Mouse (Mus musculus) thymus, postnatal 4 days (tissue): Measurements from ENCODE around the gene Gm17622.

ENCODE experiments used
- DNase-seq: peaks from one replicate; pipeline ENCODE4 v3.0.0; 2021

Gene Gm17622

DNA sequence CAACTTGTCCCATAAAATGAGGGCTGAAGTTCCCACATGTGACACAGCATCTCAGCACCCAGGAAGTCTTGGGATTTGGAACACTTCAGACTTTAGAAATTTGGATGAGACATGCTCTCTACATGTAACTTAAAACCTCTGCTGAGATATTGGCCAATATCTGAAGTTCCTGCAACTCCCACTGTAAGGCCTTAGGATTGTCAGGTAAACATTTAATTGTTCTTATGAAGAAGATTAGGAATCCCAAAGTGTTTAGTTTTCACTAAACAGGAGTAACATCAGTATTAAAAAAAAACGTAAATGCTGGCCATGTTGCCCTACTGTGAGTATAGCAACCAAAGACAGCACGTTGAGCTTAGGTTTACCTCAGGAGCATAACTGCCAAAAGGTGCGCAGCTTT, at the start of gene Gm17622:
TSS of gene Gm17622 (plus strand) at position 301 of the 400 bp plus-strand sequence.
- no peak for DNase-seq

DNA sequence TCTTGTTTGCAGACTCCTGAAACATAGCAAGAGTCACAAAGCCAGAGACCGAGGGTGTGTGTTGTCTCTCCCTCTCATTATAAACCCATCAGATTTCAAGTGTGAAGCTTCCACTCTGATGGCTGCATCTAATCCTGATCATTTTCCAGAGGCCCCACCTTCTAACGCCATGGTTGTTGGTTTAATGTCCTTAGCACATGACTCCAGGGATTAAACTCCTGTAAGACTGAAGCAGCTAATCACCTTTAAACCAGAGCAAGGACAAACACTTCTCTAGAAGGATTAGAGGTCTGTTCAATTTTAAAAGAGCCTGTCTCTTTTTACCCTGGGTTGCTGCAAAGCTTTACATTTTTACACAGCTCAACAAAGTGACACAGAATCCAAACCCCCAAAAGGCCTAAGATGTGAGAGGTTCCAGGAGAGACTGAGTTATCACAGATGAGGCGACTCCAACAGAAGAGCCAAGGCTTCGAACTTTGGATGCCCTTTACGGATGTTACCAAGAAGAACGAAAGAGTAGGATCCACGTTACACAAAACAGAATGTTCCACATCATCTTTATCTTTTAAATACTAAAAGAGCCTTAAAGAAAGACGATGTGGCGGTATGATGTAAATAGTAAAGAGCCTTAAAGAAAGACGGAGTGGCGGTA, 40.2 kb upstream of the Gm17622 start:
- DNase-seq: no peak

DNA sequence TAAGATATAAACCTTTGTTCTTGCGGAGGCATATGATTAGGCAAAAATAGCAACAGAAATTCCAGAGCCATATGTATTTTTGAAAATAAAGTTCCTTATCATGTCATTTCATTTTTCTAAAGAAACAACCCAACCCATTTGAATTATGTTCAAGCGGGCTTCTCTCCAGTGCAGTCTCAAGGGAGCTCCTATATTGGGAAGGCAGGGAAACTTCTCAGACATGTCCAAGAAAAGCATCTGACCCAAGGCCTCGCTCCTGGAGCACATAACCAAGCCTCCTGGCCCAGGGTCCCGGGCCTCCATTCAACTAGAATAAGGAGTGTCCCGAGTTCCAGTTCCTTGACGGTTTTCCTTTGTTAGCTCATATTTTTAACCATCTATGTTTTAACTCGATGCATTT, 39.7 kb upstream of the Gm17622 start:
- DNase-seq: no peak

DNA sequence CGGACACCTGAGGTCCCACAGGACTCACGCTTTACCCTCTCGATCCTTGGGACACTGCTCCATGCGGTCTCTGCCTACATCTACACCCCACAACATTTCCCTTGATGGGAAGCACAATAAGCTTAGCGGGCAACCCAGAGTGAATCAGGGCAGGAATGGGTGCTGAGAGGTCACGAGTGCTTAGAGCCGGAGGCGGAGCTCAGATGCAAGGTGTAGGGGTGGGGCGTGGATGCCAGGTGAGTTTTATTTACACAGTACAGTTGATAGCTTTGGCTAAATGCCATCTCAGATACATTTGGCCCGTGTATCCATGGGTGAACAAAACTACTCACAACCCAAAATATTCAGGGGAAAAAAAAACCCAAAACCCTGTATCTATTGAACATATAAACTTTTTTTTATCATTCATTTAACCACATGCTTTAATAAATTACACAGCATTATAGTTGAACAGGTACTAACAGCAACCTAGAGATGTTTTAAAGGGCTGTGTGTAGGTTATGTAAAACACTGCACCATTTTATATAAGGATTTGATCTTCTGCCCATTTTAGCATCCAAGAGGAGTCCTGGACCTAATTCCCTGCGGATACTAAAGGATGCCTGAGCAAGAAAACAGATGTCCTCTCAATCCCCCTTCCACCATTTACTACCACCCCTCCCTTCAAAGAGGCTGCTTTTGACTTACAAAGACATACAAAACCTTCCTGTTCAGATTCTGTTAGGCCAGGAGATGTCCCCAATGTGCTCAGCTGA, 39.0 kb upstream of the Gm17622 start:
- no peak for DNase-seq

DNA sequence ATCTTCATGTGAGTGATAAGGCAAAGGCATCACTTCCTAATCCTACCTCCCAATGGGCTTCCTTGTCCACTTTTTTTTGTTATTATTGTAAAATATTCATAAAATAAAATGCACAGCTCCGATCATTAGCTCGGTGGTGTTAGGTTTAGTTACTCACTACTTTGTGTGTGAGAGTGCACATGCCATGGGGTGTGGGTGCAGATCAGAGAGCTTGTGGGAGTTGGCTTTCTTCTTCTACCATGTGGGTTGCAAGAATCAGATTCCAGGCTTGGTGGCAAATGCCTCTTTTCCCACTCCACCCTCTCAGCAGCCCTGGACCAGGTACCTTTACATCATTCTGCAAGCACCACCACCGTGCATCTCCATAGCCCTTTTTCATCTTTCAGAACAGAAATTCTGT, 37.9 kb upstream of the Gm17622 start:
- no peak for DNase-seq

DNA sequence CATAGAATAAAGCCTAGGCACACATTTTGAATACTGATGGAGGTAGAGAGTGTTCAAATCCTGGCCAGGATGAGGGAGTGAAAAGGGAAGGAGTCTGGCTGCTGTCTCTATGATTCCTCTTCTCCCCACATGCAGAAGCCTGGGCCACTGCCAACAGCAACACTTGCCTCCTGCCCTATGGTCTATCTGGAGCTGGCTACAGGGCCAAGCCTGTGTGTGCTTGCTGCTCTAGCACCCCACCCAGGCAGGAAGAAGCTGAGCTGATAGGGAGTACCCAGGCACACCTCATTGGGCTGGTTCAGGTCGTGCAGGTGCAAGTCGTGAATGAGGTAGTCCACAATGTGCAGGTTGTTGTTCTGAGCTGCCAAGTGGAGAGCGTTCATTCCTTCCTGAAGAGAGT, 36.2 kb upstream of the Gm17622 start:
- DNase-seq: no peak

DNA sequence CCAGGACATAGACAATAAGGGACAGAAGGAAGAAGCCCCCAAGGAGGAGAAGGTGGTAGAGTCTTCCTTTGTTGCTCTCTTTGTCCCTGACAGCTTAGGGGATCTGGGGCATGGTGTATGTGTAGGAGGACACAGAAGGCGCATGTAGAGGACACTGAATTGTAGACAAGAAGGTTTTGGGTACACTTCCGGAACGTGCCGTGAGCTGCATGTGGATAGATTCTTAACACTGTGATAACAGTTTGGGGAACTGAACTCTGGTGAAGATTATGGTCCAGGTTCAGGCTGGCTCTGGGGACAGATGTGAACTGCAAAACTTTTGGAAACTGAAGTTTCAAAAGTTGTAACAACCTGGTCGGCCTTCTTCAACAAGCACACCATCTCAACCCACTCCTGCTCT, 33.0 kb upstream of the Gm17622 start:
- no peak for DNase-seq

DNA sequence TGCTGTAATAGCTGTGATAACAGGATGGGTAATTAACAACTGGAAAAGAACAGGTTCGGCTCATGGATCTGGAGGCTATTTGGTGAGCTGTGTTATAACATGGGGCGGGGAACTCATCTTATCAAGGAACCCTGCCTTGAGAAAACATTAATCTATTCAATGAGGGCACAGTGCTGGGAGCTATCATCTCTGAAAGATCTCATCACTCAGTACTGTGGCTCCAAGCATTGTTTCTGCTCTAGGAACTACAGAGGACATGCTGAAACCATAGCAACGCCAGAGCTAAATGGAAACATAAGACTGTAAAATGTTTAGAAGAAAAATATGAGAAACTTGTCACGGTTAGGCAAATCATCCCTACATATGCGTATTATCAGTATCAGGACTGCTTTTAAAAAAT, 32.5 kb upstream of the Gm17622 start:
- no peak for DNase-seq

DNA sequence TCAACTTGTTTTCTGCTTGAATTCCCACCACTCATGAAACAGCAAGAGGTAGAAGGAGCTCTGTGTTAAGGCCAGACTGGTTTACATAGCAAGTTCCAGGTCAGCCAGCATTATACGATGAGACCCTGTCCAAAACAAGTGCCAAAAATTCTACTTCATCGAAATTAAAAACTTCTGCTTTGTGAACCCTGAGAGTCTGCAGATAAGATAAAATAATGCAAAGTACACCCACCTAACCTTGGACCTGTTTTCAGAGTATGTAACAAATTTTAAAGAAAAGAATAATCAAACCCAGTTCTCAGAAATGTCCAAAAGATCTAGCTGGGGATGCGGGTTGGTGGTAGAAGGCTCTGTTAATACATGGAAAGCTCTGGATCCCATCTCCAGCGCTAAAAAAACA, 31.9 kb upstream of the Gm17622 start:
- no peak for DNase-seq

DNA sequence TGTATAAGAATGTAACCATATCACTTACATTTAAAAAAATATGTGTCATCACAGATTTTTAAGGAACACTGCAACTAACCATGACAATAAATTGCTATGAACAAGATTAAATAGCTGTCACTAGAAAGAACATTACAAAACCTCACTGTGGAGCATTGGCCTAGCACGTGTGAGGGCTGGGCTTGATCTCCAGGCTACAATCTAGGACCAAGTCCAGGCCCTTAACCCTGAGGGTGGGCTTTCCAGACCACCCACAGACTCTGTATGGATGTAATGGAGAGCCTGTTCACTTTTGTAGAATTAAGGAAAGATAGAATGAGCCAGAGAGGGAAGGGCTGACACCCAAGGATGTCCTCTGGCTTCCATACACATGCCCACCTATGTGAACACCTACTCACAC, 27.9 kb upstream of the Gm17622 start:
- no peak for DNase-seq

DNA sequence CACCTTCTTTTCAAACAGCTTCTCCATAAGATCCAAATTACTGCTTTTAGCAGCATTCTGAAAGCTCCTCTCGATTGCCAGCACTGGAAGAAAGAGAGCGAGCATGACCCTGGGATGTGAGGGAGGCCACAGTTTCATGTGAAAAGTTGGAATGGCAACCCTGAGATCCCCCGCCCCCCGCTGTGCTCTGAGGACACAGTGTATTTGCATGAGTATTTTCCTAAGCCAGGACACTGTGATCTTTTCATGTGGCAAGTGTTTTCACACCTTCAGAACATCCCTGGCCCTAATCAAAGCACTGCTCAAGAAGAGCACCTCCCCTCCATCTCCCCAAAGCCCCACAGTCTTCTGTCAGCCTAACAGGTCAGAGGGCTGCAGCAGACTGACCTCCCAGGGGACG, 25.2 kb upstream of the Gm17622 start:
- DNase-seq: no peak

DNA sequence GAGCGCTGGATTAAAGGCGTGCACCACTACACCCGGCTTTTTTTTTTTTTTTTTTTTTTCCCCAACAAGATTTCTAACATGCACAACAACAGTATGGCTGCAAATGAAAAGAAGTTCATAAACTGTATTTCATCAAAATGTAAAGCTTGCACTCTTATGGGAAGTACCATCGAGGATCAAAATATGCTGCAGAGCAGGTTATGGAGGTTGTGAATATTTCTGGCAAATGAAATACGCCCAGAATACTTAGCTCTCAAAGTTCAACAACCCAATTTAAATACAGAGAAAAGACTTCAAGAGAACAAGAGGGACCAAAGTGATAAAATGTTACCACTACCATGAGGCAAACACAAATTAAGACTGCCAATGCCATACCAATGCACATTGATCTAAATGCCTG, 21.9 kb upstream of the Gm17622 start:
- no peak for DNase-seq

DNA sequence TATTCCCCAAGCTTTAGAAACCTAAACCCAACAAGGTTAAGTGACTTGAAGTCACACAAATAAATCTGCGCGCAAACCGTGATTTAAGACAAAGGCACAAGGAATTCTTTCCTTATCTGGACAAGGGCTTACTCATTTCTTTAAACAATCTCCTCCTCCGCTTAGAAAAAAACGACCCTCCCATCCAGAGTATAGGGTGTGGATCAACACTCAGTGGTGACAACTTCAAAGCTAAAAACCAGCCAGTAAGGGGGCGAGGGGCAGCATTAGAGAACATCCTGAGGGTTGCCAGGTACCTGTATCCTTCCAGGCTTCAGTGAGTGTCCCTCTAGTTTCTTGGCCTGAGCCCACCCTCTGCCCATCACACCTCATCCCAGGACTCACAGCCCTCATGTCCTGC, 20.0 kb upstream of the Gm17622 start:
- no peak for DNase-seq

DNA sequence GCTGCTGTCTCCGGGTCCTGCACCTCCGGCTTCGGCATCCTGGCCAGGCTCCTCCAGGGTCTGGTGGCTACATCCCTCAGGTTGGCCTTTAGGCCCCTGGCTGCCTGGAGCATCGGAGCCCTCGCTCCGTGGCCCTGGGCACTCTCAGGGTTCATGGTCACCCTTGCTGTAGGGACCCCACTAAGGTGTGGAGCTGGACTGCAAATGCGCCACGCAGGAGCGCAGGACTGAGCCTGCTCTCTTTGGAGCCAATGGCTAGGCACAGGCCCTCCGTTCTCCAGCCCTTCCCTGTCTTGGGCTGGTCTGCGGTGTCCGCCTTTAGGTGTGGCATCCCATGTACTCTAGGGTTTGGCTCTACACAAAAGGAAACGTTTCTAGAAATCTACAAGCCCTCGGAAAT, 19.6 kb upstream of the Gm17622 start, which contains the start of gene Ankdd1b:
TSS of gene Ankdd1b (minus strand) at position 242 of the 400 bp plus-strand sequence.
- no peak for DNase-seq

DNA sequence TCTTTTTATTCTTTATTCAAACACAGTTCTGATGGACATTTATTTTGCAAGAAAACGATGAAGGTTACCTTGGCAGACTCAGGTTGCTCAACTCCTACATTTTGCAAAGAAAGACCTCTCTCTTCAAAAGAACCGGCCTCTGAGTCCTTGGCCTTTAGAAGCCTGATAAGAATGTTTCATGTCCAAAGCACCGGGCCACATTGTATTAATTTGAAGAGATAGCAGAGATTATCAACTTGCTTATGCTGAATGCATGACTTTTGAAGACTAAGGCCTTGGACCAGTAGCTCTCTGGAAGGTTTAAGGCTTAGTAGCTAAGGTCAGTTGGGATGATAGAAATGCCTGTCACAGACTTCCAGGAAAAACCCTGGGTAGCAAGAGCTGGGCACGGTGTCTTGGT, 13.3 kb upstream of the Gm17622 start:
- no peak for DNase-seq

DNA sequence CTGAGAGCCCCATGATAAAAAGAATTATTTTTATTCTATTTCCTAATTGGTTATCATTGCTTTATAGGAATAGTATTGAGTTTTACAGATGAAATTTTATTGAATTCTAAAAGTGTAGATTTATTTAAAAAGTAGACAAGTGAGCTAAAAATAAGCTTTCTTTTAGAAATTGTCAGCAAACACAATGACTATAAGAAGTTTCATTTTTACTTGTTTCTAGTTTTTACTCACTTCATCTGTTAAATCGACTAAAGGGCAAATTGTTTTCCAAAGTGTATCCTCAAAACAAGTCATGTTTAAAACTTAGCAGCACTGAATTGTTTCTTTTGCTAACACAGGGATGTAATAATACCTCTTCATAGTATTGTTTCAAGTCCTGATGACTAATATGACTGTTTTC, 11.5 kb upstream of the Gm17622 start:
- DNase-seq: no peak

DNA sequence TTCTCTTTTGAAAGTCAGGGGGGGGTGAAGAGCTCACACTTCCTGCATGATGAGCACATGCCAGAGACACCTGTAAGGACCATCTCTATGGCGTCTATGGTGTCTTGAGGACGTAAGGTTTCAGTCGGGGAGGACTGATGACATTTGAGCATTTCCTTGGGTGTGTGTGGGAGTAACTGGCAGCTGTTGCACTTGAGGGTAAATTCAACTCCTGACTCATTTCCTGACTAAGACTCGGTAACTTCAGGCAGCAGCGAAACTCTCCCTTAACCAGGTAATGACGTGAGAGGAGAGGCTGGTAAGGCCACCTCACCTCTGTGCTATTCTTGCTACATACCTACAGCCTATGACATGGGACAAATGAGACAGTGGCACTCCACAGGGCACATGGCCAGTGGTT, 3.3 kb upstream of the Gm17622 start:
- no peak for DNase-seq

DNA sequence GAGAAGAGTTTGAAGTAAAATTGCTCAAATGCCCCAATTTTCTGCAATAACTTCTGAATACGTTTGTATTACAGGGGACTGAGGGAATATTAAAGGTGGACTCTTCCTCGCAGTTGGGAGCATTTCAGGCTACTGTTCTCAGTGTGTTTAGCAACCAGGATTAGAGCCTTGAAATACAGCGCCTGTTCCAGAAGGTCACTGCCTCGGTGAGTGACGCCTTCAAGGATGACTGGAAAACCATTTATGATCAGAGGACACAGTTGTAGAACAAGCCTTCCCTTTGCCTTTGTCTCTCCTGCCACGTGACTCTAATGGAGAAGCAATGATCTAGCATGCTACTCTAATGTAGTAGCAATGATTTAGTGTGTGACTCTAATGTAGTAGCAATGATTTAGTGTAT, 2.6 kb upstream of the Gm17622 start:
- DNase-seq: no peak

DNA sequence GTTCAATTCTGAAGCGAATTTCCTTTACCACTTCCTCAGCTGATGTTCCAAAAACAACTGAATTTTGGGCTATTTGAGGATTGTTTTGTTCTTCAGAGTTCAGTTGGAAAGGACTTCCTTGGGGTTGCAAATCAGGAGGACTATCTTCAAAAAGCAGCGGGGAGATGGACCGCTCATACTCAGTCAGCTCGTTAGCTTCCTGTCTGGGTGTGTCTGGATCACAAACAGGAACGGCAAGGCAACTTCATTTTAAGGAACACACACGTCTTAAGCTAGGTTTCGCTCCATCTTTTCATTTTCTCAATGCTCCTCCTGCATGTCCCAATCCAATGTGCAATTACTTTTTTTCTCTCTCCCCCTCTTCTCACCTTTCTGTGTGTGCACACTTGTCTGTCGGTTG, 6.1 kb downstream of the Gm17622 start:
- no peak for DNase-seq

DNA sequence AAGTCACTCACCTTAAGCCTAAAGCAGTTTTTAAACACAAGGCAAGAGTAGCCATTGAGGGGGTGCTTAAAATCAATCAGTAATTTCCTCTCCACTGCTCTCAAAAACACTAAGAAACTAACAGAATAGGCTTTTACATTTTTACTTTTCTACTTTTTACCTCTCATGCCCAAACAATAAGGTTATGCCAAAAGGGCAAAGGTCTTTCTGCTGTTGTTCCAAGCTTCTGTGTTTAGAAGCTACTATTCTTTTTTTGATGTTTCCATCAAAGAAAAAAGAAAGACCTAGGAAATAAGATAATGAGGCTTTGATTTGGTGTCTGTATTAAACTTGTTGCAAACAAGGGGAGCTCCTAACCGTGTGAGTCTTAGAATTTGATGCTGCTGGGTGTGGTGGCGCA, 9.4 kb downstream of the Gm17622 start:
- no peak for DNase-seq

DNA sequence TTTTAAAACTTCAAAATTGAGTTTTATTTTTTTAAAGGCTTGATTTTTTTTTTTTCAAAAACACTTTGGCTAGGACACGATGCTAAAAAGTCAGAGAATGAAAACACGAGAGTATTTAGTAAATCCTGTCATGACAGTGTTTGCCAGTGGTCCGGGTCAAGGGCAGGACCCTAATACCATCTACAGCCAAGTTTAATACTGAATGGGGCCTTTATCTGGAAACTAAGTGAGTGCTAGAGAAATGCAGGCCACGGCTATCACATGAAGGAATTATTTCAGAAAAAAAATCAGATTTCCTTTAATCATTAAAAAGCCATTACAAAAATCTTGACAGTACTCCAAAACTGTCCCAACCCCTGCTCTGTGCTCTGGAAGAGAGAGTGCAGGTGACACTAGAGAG, 15.1 kb downstream of the Gm17622 start:
- DNase-seq: no peak

DNA sequence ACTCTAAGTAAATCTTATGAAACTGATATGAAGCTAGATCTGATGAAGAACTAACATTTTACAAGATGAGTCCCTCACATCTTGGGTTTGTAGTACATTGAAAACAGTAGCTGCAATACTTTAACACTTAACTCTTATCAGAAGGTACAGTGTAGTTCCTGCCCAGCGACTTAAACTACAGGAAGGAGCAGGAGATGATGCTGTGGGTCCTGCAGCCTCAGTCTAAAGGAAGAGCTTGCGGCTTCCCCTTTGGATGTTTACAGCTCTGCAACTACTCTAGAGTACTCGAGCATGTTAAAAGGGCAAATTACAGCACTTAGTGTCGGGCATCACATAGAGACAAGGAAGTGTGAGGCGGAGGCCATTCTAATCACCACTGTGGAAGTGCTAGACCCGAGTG, 15.8 kb downstream of the Gm17622 start:
- DNase-seq: no peak

DNA sequence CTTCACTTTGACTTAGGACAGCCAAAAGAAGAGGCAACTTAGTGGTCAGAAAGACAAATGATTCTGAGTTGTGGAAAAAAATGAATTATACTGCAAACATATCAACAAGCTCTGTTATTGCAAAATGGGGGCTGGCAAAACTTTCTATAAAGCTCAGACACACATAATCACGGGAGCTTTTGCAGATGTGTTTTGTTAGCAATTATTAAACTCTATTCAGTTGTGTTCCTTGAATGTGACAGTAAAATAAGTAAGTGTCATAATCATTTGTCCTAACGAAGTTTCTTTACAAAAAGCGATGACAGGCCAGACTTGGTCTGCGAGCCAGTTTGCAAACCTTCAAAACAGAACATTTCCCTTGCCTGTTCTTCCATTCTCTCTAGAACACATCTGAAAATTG, 17.0 kb downstream of the Gm17622 start:
- DNase-seq: no peak

DNA sequence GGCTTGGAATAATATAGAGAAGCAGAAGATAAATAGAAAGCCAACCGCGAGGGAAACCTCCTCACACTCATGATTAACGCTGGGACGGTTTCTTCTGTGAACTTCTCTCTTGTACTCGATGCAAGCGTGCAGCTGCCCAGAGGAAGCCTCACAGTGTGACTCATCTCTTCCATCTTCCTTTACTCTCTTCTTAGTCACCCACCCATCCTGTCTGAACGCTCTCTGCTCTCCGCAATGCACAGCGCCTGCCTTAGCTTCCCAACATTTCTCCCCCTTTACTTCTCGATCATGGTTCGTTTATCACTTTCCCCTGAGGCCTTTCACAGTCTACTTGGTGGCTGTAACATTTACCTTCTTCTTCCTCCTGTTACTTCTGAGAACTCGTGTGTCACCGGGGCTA, 20.1 kb downstream of the Gm17622 start:
- DNase-seq: peak; percentile 32

DNA sequence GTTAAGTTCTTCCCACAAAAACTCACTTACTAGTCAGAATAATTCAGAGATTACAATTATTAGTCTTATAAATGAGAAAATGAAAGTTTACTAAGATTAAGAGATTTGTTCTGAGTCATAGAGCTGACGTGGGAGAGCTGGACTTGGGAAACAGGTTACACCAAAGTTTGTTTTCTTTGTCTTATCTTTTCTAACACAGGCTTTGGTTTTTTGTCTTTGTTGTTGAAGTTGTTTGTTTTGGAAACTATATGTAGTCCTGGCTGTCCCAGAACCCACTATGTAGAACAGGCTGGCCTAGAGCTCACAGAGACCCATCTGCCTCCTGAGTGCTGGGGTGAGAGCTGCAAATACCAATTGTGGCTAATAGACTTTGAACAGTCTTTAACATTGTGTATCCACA, 20.7 kb downstream of the Gm17622 start:
- no peak for DNase-seq
